Mouse (Mus musculus) heart, embryonic 12.5 days (tissue): ENCODE results near the gene Gm4756. TPM values are rescaled to one million over a fixed set of nuclear protein-coding genes. Genes with fewer than 3 reads are reported as not detected.

Experiments
- ATAC-seq: fragments of 200-750 bp; cut with Nextera tagmentation; 2 replicates; pipeline ENCODE4 v1.8.0; 2017; ENCODE audit warnings: moderate TSS enrichment, moderate library complexity; ENCODE audit not compliant: insufficient number of reproducible peaks, low FRiP score
- H3K27ac ChIP-seq: fragments of 300-500 bp; sonication (generic); 2 replicates; pipeline ENCODE4 v1.5.1; 2016; ENCODE audit warnings: mild to moderate bottlenecking, moderate library complexity; ENCODE audit not compliant: poor library complexity, severe bottlenecking
- H3K27me3 ChIP-seq: fragments of 300-500 bp; sonication (generic); replicated peaks from 2 replicates; pipeline ENCODE4 v1.6.1; 2016; ENCODE audit warnings: mild to moderate bottlenecking, moderate library complexity
- H3K36me3 ChIP-seq: fragments of 300-500 bp; sonication (generic); 2 replicates; pipeline ENCODE4 v1.6.1; 2016; ENCODE audit warnings: mild to moderate bottlenecking, moderate library complexity
- H3K4me1 ChIP-seq: fragments of 300-500 bp; sonication (generic); replicated peaks from 2 replicates; pipeline ENCODE4 v1.6.1; 2016; ENCODE audit warnings: mild to moderate bottlenecking
- H3K4me2 ChIP-seq: fragments of 300-500 bp; sonication (generic); 2 replicates; pipeline ENCODE4 v1.6.1; 2016; ENCODE audit warnings: mild to moderate bottlenecking, moderate library complexity
- H3K4me3 ChIP-seq: fragments of 300-500 bp; sonication (generic); 2 replicates; pipeline ENCODE4 v1.5.1; 2016; ENCODE audit warnings: mild to moderate bottlenecking
- H3K9ac ChIP-seq: fragments of 300-500 bp; sonication (generic); 2 replicates; pipeline ENCODE4 v1.6.1; 2016; ENCODE audit warnings: mild to moderate bottlenecking, moderate library complexity
- H3K9me3 ChIP-seq: fragments of 300-500 bp; sonication (generic); replicated peaks from 2 replicates; pipeline ENCODE4 v1.6.1; 2016; ENCODE audit warnings: mild to moderate bottlenecking, moderate library complexity
- WGBS: fragments of 180-500 bp; shearing (Covaris S2); methylation state at CpG from one replicate; pipeline ENCODE4 v1.1.7; 2016; 5-methylcytosine and 5-hydroxymethylcytosine counted together
- polyA plus RNA-seq: library from polyadenylated mRNA; unstranded; fragments of >200 nt; fragmentation: Nextera tagmentation; extraction: Ambion mirVana; gene quantifications from 2 replicates; pipeline ENCODE4 v1.2.1, GENCODE M21; 2016

Gm4756 gene
- polyA plus RNA-seq, 1 experiment from 2014 or later: not detected

DNA sequence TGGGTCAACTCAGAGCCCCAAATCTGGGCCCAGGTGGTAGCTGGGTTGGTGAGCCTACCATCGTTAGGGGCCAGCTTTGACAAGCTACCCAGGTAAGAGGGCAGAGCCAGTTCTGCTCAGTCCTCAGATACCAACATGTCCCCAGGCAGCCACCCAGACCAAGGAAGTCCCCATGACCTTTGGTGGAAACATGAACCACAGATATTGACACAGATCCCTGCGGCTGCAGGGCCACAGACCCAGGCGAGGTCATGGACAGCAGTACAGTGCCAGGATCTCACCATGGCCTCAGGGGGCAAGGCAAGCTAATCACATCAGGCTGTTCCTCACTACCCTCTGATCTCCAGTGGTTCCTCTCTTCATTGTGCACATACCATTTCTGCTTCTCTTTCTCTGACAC lies 67.4 kb downstream of the Gm4756 start:
- Histone ChIP-seq H3K9ac (no peak overlapping the region), H3K9me3 (peaks cover 19% of the 10 kb centered on the region), H3K4me2 (no peak overlapping the region), H3K4me1 (no peaks in the 10 kb centered on the region), H3K27me3 (no peaks in the 10 kb centered on the region), H3K27ac (no peak overlapping the region), H3K4me3 (no peak overlapping the region), H3K36me3 (peaks cover 10% of the 10 kb centered on the region)
- 82% methylated on average over 3 of the region's 3 CpGs for WGBS
- no peak for ATAC-seq

DNA sequence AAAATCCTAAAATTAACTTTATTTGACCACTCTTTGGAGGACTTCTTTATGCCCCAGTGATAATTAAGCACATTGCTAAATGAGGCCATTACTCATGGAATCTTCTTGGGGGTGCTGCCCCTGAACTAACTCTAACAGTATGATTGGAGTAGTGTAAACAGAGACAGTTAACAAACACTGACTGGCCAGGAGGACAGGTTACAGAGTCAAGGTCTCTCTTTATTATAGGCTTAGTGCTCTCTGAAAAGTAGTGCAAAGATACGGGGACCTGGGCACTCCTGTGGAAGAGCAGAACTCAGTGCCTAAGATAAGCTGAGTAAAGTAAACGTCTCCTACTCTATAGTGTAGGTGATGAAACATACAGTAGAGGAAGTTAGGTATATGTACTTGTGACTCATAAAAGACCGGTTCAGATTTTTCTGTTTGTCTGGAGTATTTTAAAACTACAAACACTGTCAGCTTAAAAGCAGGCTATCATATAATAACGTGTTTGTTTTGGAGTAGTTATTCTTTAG lies 85.1 kb downstream of the Gm4756 start:
- no peaks in the 10 kb centered on the region for H3K27me3 ChIP-seq
- H3K9me3 ChIP-seq: no peaks in the 10 kb centered on the region
- no peak overlapping the region for H3K4me3 ChIP-seq
- H3K27ac ChIP-seq: no peak overlapping the region
- peaks cover 4% of the 10 kb centered on the region; the same call in 1 of the 2 replicates for H3K36me3 ChIP-seq
- no peaks in the 10 kb centered on the region for H3K4me1 ChIP-seq
- no peak overlapping the region for H3K4me2 ChIP-seq
- H3K9ac ChIP-seq: no peak overlapping the region
- ATAC-seq: no peak
- WGBS: 68% methylated on average over 4 of the region's 4 CpGs

DNA sequence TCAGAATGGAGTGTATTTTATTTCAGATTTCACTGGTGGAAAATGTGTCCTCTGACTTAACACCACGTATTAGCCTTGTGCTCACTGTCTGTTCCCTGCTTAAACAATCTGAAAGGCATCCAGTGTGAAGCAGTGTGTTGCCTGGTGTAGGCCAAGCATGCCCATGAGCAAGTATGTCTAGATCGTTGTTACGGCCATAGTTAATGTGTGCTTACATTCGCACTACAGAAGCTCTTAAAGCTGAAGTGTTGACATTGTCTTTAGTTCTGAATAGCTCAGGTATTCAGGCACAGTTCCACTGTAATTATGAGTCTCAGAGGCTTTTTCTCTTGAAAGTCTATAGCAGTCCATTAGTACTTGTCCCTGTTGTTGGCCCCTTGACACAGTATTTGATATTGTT lies 95.1 kb downstream of the Gm4756 start:
- H3K4me1 ChIP-seq: no peaks in the 10 kb centered on the region
- no peak overlapping the region for H3K4me3 ChIP-seq
- no peak overlapping the region for H3K4me2 ChIP-seq
- ATAC-seq: no peak
- peaks cover 10% of the 10 kb centered on the region; the same call in 1 of the 2 replicates for H3K36me3 ChIP-seq
- no peak overlapping the region for H3K27ac ChIP-seq
- WGBS: 79% methylated on average over 4 of the region's 4 CpGs
- H3K9me3 ChIP-seq: no peaks in the 10 kb centered on the region
- H3K27me3 ChIP-seq: no peaks in the 10 kb centered on the region
- H3K9ac ChIP-seq: no peak overlapping the region

DNA sequence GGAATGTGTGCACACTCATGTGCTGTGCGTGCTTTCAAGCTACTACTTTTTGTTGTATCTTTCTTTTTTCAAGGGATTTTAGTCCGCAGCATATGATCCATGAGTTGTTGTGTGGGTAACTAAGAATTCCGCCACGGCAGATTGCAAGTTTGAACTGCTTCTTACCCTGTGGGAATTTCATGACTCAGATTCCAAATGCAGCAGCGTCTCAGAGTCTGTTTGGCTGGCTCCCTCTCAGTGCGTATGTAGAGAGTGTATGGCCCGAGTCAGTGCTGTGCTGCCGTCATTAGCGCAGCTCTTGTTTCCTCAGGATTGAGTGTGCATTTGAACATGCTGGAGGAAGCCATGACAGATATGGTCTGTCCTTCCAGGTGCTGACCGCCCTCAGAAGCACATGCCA lies 110.9 kb downstream of the Gm4756 start:
- Histone ChIP-seq H3K9me3 (no peaks in the 10 kb centered on the region), H3K9ac (no peak overlapping the region), H3K4me3 (no peak overlapping the region), H3K4me1 (peaks cover 5% of the 10 kb centered on the region), H3K27ac (no peak overlapping the region), H3K4me2 (no peak overlapping the region), H3K27me3 (no peaks in the 10 kb centered on the region), H3K36me3 (peaks cover 23% of the 10 kb centered on the region)
- ATAC-seq: no peak
- WGBS: 86% methylated on average over 10 of the region's 10 CpGs

DNA sequence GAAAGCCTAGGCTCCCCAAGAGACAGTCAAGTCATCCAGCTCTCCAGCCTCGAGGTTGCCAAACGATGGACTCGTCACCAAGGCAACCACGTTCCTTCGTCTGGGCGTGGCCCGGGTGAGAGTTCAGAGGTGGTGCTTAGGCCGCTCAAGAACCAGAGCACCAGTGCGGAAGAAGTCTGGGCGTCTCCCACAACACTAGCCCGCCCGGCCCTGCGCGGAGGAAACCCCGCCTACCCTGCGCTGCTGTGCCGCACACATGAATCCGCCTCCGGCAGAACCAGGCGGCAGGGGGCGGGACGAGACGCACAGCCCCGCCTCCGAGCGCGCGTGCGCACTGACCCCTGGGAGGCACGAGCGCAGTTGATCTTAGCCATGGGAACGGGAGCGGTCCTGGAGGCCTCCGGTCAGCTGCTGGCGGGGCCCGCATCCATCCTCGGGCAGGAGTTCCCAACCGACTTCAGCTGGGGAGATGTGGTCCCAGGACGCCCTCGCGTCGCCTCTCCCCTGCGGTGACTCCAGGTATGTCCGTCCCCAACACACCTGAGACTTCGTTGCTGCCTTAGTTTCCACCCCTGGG lies 113.4 kb downstream of the Gm4756 start, which contains the start of gene Pcnx4:
TSS of gene Pcnx4 (plus strand) at position 363 of the 577 bp plus-strand sequence.
- H3K36me3 ChIP-seq: 0 out of 2 replicates have a peak, but pooled peaks cover 3% of the 10 kb centered on the region
- under 1% methylated on average over 45 of the region's 45 CpGs for WGBS
- ATAC-seq: peak; percentile 100
- peak within 1 kb of the TSS; percentile 83 for H3K9ac ChIP-seq
- H3K9me3 ChIP-seq: no peaks in the 10 kb centered on the region
- H3K4me1 ChIP-seq: peaks cover 5% of the 10 kb centered on the region
- peak within 1 kb of the TSS; percentile 83 for H3K4me2 ChIP-seq
- peak within 1 kb of the TSS; percentile 65 for H3K4me3 ChIP-seq
- no peaks in the 10 kb centered on the region for H3K27me3 ChIP-seq
- H3K27ac ChIP-seq: peak within 1 kb of the TSS; percentile 47; the same call in 1 of the 2 replicates

DNA sequence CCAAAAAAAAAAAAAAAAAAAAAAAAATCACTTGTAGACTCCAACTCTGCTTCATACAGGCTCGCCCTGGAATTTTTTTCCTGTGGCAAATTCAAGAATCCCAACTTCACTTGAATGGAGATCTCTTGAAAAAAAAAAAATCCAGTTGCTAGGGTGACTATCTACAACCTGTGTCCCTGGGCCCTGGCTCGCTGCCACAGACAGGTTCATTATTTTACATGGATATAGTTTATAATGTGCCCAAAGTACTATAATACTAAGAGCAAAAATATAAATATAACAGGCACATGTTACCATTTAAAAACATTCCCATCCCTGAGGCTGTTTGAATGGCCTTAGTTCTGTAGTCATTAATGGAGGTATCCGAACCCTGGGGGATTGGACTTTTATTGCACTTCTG lies 113.9 kb downstream of the Gm4756 start:
- H3K4me2 ChIP-seq: peak overlapping the region; percentile 83
- H3K27me3 ChIP-seq: no peaks in the 10 kb centered on the region
- peaks cover 5% of the 10 kb centered on the region for H3K4me1 ChIP-seq
- H3K4me3 ChIP-seq: peak overlapping the region; percentile 65
- WGBS: 48% methylated on average over 3 of the region's 3 CpGs
- H3K9ac ChIP-seq: 0 out of 2 replicates have a peak overlapping the region, but pooled peaks have one; percentile 37
- H3K9me3 ChIP-seq: 0 out of 2 replicates have a peak, but pooled peaks cover under 1% of the 10 kb centered on the region
- H3K27ac ChIP-seq: peak overlapping the region; percentile 47; the same call in 1 of the 2 replicates
- ATAC-seq: no peak
- 0 out of 2 replicates have a peak, but pooled peaks cover 3% of the 10 kb centered on the region for H3K36me3 ChIP-seq

DNA sequence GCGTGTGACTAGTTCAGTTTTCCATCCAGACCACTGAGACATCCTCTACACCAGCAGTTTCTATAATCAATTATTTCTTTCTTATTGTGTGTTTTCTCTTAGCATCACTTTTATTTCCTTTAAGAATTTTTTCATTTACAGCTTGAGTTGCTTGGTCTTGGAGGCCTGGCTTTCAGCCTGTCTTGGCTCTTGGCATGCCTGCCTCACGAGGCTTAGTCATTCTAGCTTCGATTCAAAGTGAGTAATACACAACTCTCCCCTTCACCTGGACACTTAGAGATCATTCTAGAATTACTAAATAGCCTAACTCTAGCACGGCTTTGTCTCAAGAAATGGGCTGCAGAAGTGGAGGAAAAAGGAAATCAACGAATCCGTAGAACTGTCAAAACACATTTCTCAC lies 115.5 kb downstream of the Gm4756 start:
- no peak overlapping the region for H3K9ac ChIP-seq

DNA sequence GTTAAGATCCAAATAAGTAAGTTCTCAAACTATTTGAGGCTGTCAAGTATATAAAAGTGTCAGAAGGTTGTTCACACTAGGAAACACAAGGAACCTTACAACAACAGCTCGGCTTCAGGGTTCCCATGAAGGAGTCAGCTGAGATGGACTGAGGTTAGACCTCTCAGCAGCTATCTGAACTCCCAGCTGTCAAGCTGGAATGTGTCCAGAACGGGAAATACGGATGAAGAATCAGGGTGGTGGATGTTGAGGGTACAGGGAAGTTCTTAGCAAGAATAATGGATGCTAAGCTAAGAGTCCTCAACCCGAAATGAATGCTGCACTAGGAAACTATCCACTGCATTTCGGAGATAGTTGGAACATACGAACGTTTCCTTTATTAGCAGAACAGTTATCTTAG lies 117.2 kb downstream of the Gm4756 start:
- Histone ChIP-seq H3K4me1 (peaks cover 5% of the 10 kb centered on the region), H3K27ac (no peak overlapping the region), H3K27me3 (no peaks in the 10 kb centered on the region), H3K4me3 (no peak overlapping the region), H3K4me2 (no peak overlapping the region), H3K9me3 (peaks cover 7% of the 10 kb centered on the region; the same call in 1 of the 2 replicates), H3K36me3 (no peaks in the 10 kb centered on the region), H3K9ac (no peak overlapping the region)
- no peak for ATAC-seq
- 58% methylated on average over 7 of the region's 7 CpGs for whole genome bisulfite sequencing

More for the DNA sequence above, 115.5 kb downstream of the Gm4756 start:
- Histone ChIP-seq H3K27ac (no peak overlapping the region), H3K9me3 (peaks cover 7% of the 10 kb centered on the region; the same call in 1 of the 2 replicates), H3K4me2 (no peak overlapping the region), H3K36me3 (0 out of 2 replicates have a peak, but pooled peaks cover 3% of the 10 kb centered on the region), H3K4me3 (no peak overlapping the region), H3K27me3 (no peaks in the 10 kb centered on the region), H3K4me1 (peaks cover 5% of the 10 kb centered on the region)
- no peak for ATAC-seq
- 77% methylated on average over 6 of the region's 6 CpGs for WGBS

Other genes with a start within 250 kb of the Gm4756 start
- 18.4 and 20.1 TPM in 2 replicates for gene Rtn1, start 240.6 kb downstream of the Gm4756 start, polyA plus RNA-seq
- gene Lrrc9, start 207.8 kb downstream of the Gm4756 start, polyA plus RNA-seq: 1.6 and 1.8 TPM in 2 replicates
- 8.5 and 8.7 TPM in 2 replicates for gene Pcnx4, start 113.3 kb downstream of the Gm4756 start, polyA plus RNA-seq
- 41.7 and 45.6 TPM in 2 replicates for gene Dhrs7, start 15.2 kb upstream of the Gm4756 start, polyA plus RNA-seq
- 65.0 and 65.4 TPM in 2 replicates for gene Ppm1a, start 107.8 kb upstream of the Gm4756 start, polyA plus RNA-seq